Mouse (Mus musculus): Measurements from ENCODE around the gene Plg. TPM values are rescaled to one million over a fixed set of nuclear protein-coding genes. Genes with fewer than 3 reads are reported as not detected.
A peak's percentile ranks its signal among the peaks of the same experiment; 100 is the strongest.

Gene Plg
- total RNA-seq, 2 experiments from 2014 or later, result not detected

- no peak for TF ChIP-seq CTCF (IDR thresholded peaks at IDR 0.05)
- peak; percentile 38 for DNase-seq
- intact Hi-C loops (cut with DNase I), result no loop called here
Measured at GRCm38 (mm10) chr17:12437771-12438170, 59.4 kb downstream of the Plg start.

GRCm38 (mm10) chr17:12444561-12444960 is 66.2 kb downstream of the Plg start:
- H3K27ac ChIP-seq, result no peak overlapping the region
- intact Hi-C loops (cut with DNase I), result no loop called here
- peak; percentile 27 for DNase-seq
- TF ChIP-seq CTCF (IDR thresholded peaks at IDR 0.05), result no peak
- H3K4me3 ChIP-seq, result no peak overlapping the region

More at GRCm38 (mm10) chr17:12437771-12438170, 59.4 kb downstream of the Plg start:
- H3K27ac ChIP-seq, result peak overlapping the region; percentile 52
- H3K4me3 ChIP-seq, result no peak overlapping the region

GRCm38 (mm10) chr17:12451234-12451633 is 72.8 kb downstream of the Plg start:
- Histone ChIP-seq H3K27ac (no peak overlapping the region), H3K4me3 (no peak overlapping the region)
- intact Hi-C loops (cut with DNase I), result no loop called here
- TF ChIP-seq CTCF (IDR thresholded peaks at IDR 0.05), result peak; percentile 45
- no peak for DNase-seq

GRCm38 (mm10) chr17:12452862-12453531 is 74.6 kb downstream of the Plg start:
- no peak for DNase-seq
- H3K27ac ChIP-seq, result no peak overlapping the region
- H3K4me3 ChIP-seq, result no peak overlapping the region
- TF ChIP-seq CTCF (IDR thresholded peaks at IDR 0.05), result no peak
- intact Hi-C loops (cut with DNase I), result no loop called here

- intact Hi-C loops (cut with DNase I), result no loop called here
- no peak for DNase-seq
- no peak overlapping the region for H3K27ac ChIP-seq
- H3K4me3 ChIP-seq, result no peak overlapping the region
- TF ChIP-seq CTCF (IDR thresholded peaks at IDR 0.05), result no peak
Measured at GRCm38 (mm10) chr17:12453691-12454090, 75.3 kb downstream of the Plg start.

- intact Hi-C loops (cut with DNase I), result loop anchor here (1.0 kb wide), 1 partner anchor 39 kb away; no protein-coding TSS in a partner anchor
- peak; percentile 74 for TF ChIP-seq CTCF (IDR thresholded peaks at IDR 0.05)
- peak overlapping the region; percentile 13; the same call in 1 of the 2 replicates for H3K27ac ChIP-seq
- no peak overlapping the region for H3K4me3 ChIP-seq
- peak; percentile 46 for DNase-seq
Measured at GRCm38 (mm10) chr17:12455143-12455790, 76.9 kb downstream of the Plg start.

GRCm38 (mm10) chr17:12461168-12461567 is 82.8 kb downstream of the Plg start:
- peak; percentile 33; the same call in 1 of the 2 replicates for TF ChIP-seq CTCF (IDR thresholded peaks at IDR 0.05)

GRCm38 (mm10) chr17:12466501-12467000 is 88.1 kb downstream of the Plg start:
- Histone ChIP-seq H3K27ac (no peak overlapping the region), H3K4me3 (no peak overlapping the region)
- intact Hi-C loops (cut with DNase I), result no loop called here
- TF ChIP-seq CTCF (IDR thresholded peaks at IDR 0.05), result no peak
- DNase-seq, result no peak

More at GRCm38 (mm10) chr17:12461168-12461567, 82.8 kb downstream of the Plg start:
- Histone ChIP-seq H3K4me3 (no peak overlapping the region), H3K27ac (no peak overlapping the region)
- intact Hi-C loops (cut with DNase I), result no loop called here
- no peak for DNase-seq

GRCm38 (mm10) chr17:12467642-12468041 is 89.2 kb downstream of the Plg start:
- intact Hi-C loops (cut with DNase I), result no loop called here
- no peak for DNase-seq
- Histone ChIP-seq H3K4me3 (no peak overlapping the region), H3K27ac (no peak overlapping the region)
- no peak for TF ChIP-seq CTCF (IDR thresholded peaks at IDR 0.05)

- DNase-seq, result no peak
- Histone ChIP-seq H3K4me3 (no peak overlapping the region), H3K27ac (no peak overlapping the region)
- intact Hi-C loops (cut with DNase I), result no loop called here
- no peak for TF ChIP-seq CTCF (IDR thresholded peaks at IDR 0.05)
Measured at GRCm38 (mm10) chr17:12468745-12469144, 90.3 kb downstream of the Plg start.

Other genes starting within 250 kb of the Plg start
- gene Map3k4, start 59.8 kb upstream of the Plg start, total RNA-seq (2021), result 10 to 100 TPM; 29.5 to 36.6 TPM
- 1 to 10 TPM; 2.0 to 2.1 TPM for gene Slc22a3, start 129.1 kb downstream of the Plg start, total RNA-seq (2021)
- not detected for gene Slc22a2, start 205.5 kb downstream of the Plg start, total RNA-seq (2021)